Mouse (Mus musculus): ENCODE measurements around the gene Aqp11.

Gene Aqp11

GRCm38 (mm10) chr7:97747787-97748497 lies 9.9 kb upstream of the Aqp11 start:
- DNase-seq (ENCODE audit: low spot score), result peak; percentile 86

DNA sequence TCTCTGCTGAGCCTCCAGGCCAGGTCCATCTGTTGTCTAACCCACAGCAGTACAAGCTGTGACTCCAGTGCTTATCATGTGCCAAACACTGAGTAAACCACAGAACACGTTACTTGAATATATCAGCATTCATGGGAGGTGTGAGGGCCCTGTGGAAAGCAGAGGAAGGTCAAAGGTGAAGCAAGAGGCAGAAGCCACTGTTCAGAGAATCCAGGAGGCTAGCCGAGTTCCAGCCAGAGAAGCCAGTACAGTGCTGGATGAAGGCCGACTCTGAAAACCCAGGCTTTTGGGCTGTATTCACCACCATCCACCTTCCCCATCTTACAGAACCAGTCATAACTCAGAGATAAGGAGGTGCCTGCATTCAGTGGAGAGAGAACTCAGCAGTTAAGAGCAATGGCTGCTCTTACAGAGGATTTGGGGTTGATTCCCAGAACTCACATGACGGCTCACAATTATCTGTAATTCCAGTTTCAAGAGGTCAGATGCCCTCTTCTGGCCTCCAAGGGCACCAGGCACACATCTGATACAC lies 9.2 kb upstream of the Aqp11 start:
- no peak for DNase-seq (ENCODE audit: low spot score)

DNA sequence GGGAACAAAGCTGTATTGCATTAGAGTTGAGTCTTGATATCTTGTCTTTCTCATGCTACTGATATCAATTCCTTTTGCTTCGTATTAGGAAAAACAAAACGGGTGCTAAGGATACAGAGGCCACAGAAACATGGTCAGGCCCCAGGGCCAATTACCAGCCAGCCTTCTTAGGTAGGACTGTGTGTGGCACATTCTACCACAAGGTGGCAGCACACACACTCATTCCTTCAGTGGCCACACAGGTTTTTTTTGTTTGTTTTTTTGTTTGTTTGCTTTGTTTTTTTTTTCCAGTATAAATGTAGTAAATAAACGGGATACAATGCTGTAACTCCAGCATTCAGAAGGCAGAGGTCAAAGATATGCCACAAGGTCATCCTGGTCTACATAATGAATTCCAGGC lies 7.2 kb upstream of the Aqp11 start:
- DNase-seq (ENCODE audit: low spot score), result peak; percentile 90

GRCm38 (mm10) chr7:97741756-97742291 lies 3.7 kb upstream of the Aqp11 start:
- peak; percentile 24 for DNase-seq (ENCODE audit: low spot score)

DNA sequence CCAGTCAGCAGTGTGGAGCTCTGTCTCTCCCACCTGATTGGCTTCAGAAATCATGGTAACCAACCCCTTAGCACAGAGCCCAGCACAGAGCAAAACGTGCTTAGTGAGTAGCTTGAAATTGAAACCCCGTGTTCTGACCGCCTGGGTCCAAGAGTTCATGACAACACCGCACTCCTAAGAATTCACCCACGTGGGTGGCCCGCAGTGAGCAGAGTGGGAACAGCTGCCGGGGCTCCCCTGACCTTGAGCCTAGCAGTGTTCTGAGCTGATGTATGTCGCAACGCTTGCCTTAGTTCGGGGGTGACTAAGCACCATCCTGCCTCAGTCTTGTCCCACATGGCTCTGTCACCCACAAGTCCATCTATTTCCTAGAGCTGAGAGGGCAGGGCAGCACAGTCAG lies 2.9 kb upstream of the Aqp11 start:
- DNase-seq (ENCODE audit: low spot score), result no peak

DNA sequence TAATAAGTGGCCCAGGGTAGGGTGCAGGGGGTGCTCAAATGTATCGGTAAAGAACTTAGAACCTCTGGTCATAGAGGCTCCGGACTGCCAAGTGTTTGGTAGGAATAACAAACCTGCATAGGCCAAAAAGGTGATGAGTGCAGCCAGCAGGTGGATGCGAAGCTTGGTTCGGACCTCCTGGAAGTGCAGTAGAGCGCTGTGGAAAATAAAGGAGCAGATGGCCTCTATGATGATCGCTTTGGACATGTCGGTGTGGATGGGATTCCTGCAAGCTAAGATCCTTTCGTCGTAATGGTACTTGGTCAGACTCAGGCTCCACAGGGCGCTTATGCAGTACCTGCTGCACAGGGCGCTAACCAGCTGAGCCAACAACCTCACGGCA lies 842 bp downstream of the Aqp11 start:
- DNase-seq (ENCODE audit: low spot score), result peak; percentile 22

GRCm38 (mm10) chr7:97735886-97736420 lies 2.1 kb downstream of the Aqp11 start:
- DNase-seq (ENCODE audit: low spot score), result no peak

- no peak for DNase-seq (ENCODE audit: low spot score)
Observed at GRCm38 (mm10) chr7:97735021-97735420, 3.1 kb downstream of the Aqp11 start.

- DNase-seq (ENCODE audit: low spot score), result no peak
Observed at GRCm38 (mm10) chr7:97733606-97734005, 4.5 kb downstream of the Aqp11 start.

DNA sequence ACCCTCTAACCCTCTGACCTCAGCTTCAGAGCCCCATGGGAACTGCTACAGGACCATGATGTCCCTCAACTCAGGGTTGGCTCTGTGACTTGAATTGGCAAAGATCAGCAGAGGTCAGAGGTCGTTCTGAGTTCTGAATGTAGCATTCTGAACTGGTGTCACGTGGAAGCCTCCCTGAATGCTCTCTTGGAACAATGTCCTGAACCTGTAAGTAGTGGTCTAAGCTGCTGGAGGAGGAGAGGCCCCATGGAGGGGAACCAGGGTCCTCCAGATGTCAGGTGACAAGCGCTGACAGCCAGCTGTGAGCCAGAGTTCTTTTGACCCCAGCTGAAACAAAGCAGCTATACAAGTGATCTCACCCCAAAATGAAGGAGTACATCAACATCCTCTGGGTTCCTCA lies 7.7 kb downstream of the Aqp11 start:
- DNase-seq (ENCODE audit: low spot score), result no peak

- DNase-seq (ENCODE audit: low spot score), result peak; percentile 29
Observed at GRCm38 (mm10) chr7:97728666-97729614, 9.1 kb downstream of the Aqp11 start.

- DNase-seq (ENCODE audit: low spot score), result no peak
Observed at GRCm38 (mm10) chr7:97726778-97727177, 11.3 kb downstream of the Aqp11 start.

DNA sequence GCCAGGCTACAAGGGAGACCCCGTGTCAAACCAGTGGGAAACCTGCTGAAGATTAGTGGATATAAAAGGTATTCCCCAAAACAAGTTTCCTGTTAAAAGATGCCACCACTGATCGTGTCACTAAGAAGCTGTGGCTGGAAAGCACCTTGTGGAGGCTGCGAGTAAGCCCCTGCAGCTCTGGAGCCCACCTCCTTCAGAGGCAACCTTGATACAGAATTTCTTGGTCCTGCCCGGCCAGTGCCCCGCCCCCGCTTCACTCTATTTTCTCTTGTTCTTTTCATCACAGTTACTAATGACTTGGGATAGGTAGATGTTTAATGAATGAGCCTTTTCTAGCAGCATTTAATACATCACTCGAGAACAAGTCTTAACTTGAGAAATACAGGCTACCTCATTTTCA lies 12.0 kb downstream of the Aqp11 start:
- no peak for DNase-seq (ENCODE audit: low spot score)

DNA sequence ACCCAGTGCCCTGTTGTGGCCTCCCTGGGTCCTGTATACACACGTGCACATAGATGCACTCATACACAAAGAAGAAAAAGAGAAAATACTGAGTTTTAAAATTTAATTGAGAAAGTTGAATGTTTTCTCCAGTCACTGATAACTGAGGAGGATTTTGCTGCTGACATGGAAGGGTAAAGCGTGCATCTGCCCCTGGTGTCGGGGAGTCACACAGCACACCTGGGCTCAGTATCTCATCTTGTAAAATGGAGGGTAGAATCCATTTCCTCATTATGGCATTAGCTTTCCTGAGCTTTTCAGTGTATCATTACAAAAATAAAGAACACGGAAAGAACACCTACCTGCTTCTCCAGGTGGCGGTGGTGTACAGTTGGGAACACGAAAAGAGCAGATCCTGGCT lies 12.7 kb downstream of the Aqp11 start:
- no peak for DNase-seq (ENCODE audit: low spot score)

GRCm38 (mm10) chr7:97723646-97724538 lies 14.2 kb downstream of the Aqp11 start:
- DNase-seq (ENCODE audit: low spot score), result no peak

GRCm38 (mm10) chr7:97722278-97722918 lies 15.7 kb downstream of the Aqp11 start:
- DNase-seq (ENCODE audit: low spot score), result no peak

- DNase-seq (ENCODE audit: low spot score), result no peak
Observed at GRCm38 (mm10) chr7:97720109-97720508, 18.0 kb downstream of the Aqp11 start.

DNA sequence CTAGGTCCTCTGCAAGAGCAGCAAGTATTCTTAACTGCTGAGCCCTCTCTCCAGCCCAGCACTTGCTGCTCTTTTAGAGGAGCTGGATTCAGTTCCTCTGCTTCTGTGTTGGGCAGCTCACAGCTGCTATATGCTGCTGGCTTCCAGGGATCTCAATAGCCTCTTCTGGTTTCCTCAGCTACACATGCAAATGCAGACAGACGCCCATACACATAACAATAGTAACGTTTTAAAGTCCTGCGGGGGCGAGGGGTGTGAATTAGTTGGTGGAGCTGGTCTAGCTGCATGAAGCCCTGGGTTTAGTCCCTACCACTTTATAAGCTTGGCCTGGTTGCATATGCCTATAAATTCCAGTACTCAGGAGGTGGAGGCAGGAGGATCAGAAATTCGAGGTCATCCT lies 19.0 kb downstream of the Aqp11 start:
- DNase-seq (ENCODE audit: low spot score), result no peak

GRCm38 (mm10) chr7:97717326-97717725 lies 20.8 kb downstream of the Aqp11 start:
- no peak for DNase-seq (ENCODE audit: low spot score)

DNA sequence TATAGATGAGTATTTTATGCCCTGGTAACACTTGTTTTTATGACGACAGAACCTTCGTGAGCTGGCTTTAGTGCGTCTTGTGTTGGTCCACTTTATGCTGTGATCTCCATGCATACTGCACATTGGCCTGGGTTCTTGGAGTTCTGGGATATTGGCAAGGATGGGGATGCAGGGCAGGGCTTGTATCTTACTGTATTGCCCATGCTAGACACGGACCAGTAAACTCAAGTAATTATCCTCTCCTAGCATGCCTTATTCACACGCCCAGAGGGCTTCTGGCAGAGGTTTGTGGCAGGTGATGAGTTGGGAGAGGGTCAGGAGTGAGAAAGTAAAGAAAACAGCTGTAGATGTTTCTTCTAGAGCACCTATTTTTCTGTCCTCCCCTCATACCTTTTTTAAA lies 23.4 kb downstream of the Aqp11 start:
- DNase-seq (ENCODE audit: low spot score), result no peak

DNA sequence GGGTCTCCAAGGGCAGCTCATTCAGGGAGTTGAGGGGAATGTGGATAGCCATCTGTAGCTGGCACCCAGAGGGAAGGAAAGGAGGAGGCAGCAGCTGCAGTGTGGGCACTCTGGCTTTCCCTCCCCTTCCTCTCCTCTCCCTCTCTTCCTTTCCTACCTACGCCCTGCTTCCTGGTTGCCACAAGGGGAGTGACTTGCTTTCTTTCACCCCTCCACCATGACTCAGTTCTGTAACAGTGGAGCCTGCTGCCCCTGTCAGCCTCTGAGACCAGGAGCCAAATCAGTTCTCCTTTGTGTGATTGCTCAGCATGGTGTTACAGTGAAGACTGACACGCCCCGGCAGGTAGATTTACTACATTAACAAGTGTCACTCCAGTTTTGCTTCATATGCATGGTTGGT lies 28.9 kb downstream of the Aqp11 start:
- no peak for DNase-seq (ENCODE audit: low spot score)

Data from retina, embryonic 14.5 days (tissue).